ENCODE assay signal across 8 mouse cellular contexts in genomic region chr10:54074247-54074608, GRCm38 (mm10). TPM values are rescaled to one million over a fixed set of nuclear protein-coding genes. Genes with fewer than 3 reads are reported as not detected.
DNase-seq lines count a peak whose midpoint lies in the region; ATAC-seq and TF ChIP-seq lines count a peak whose summit lies in the region.

No protein-coding gene starts in this region.

- no peak for TF ChIP-seq POLR2A in bone marrow macrophage, adult 2 months (IDR thresholded peaks at IDR 0.05; ENCODE audit: borderline replicate concordance, low read depth, low read length)
- TF ChIP-seq POLR2A in spleen, adult 2 months (IDR thresholded peaks at IDR 0.05; ENCODE audit: low read depth, low read length): no peak

- DNase-seq in lung, embryonic 14.5 days: no peak
- DNase-seq in lung, postnatal 4 days: no peak
- peak; percentile 63 for DNase-seq in liver
- DNase-seq in spleen, adult 2 months (ENCODE audit: low read depth in 1 of 2, low spot score in 2 of 2): peak in 1 of 2 experiments; percentile 51
- DNase-seq in layer of hippocampus, postnatal 25 days (ENCODE audit: extremely low spot score in 1 of 2, low spot score in 1 of 2): no peak
- DNase-seq in gastrocnemius, postnatal 14 days: no peak

- TF ChIP-seq CTCF in lung, embryonic 14.5 days (IDR thresholded peaks at IDR 0.05; ENCODE audit: low read depth): no peak
- no peak for TF ChIP-seq CTCF in bone marrow macrophage, adult 2 months (IDR thresholded peaks at IDR 0.05; ENCODE audit: low read depth, low read length)
- TF ChIP-seq CTCF in spleen, adult 2 months (IDR thresholded peaks at IDR 0.05; ENCODE audit: extremely low read depth, insufficient read depth, insufficient read length, insufficient replicate concordance): no peak

- WGBS in lung, embryonic 14.5 days: 2% methylated on average over 14 of the region's 14 CpGs
- WGBS in heart, embryonic 15.5 days: 1% methylated on average over 14 of the region's 14 CpGs
- WGBS in spleen, adult 2 months: 2% methylated on average over 14 of the region's 14 CpGs

- no peaks in the 10 kb centered on the region for H3K36me3 ChIP-seq in lung, embryonic 14.5 days (ENCODE audit: insufficient read depth)
- no peaks in the 10 kb centered on the region for H3K36me3 ChIP-seq in heart, embryonic 15.5 days
- peaks cover 12% of the 10 kb centered on the region for H3K36me3 ChIP-seq in spleen, adult 2 months (ENCODE audit: control insufficient read depth, insufficient read depth, low read length)

- peak overlapping the region; percentile 67 for H3K9ac ChIP-seq in lung, embryonic 14.5 days
- H3K9ac ChIP-seq in heart, embryonic 15.5 days: peak overlapping the region; percentile 73

- H3K27ac ChIP-seq in lung, embryonic 14.5 days (ENCODE audit: low read depth): no peak overlapping the region
- no peak overlapping the region for H3K27ac ChIP-seq in bone marrow macrophage, adult 2 months (ENCODE audit: insufficient read depth, low read depth, low read length)
- 0 out of 2 replicates have a peak overlapping the region, but pooled peaks have one; percentile 21 for H3K27ac ChIP-seq in heart, embryonic 15.5 days
- peak overlapping the region; percentile 93 for H3K27ac ChIP-seq in spleen, adult 2 months (ENCODE audit: insufficient read depth, low read length)

- no peaks in the 10 kb centered on the region for H3K9me3 ChIP-seq in lung, embryonic 14.5 days (ENCODE audit: low read depth, low read length)
- no peaks in the 10 kb centered on the region for H3K9me3 ChIP-seq in heart, embryonic 15.5 days (replicated peaks)

- no peak for ATAC-seq in lung, embryonic 14.5 days (ENCODE audit: insufficient read depth)
- no peak for ATAC-seq in heart, embryonic 15.5 days (replicated peaks; ENCODE audit: insufficient number of reproducible peaks, insufficient read depth, low FRiP score, low read depth)

- 0 out of 2 replicates have a peak, but pooled peaks cover 3% of the 10 kb centered on the region for H3K4me1 ChIP-seq in lung, embryonic 14.5 days (ENCODE audit: insufficient read depth)
- peaks cover 21% of the 10 kb centered on the region for H3K4me1 ChIP-seq in bone marrow macrophage, adult 2 months (ENCODE audit: control insufficient read depth, insufficient read depth, low read length)
- H3K4me1 ChIP-seq in heart, embryonic 15.5 days (replicated peaks): peaks cover 26% of the 10 kb centered on the region
- H3K4me1 ChIP-seq in spleen, adult 2 months (ENCODE audit: control insufficient read depth, insufficient read depth, insufficient read length): peaks cover 12% of the 10 kb centered on the region

- H3K4me2 ChIP-seq in lung, embryonic 14.5 days: peak overlapping the region; percentile 97
- peak overlapping the region; percentile 90 for H3K4me2 ChIP-seq in heart, embryonic 15.5 days

- intact Hi-C loops in gastrocnemius, postnatal 14 days (cut with DNase I; ENCODE audit: low total_unique reads): no loop called here

- no peaks in the 10 kb centered on the region for H3K27me3 ChIP-seq in lung, embryonic 14.5 days (ENCODE audit: insufficient read depth, low read length)
- H3K27me3 ChIP-seq in heart, embryonic 15.5 days: no peaks in the 10 kb centered on the region
- no peaks in the 10 kb centered on the region for H3K27me3 ChIP-seq in spleen, adult 2 months (ENCODE audit: control insufficient read depth, insufficient read depth, low read length)

- peak overlapping the region; percentile 70 for H3K4me3 ChIP-seq in lung, embryonic 14.5 days (ENCODE audit: low read depth, low read length)
- H3K4me3 ChIP-seq in bone marrow macrophage, adult 2 months (ENCODE audit: insufficient read depth, low read length): peak overlapping the region; percentile 92
- peak overlapping the region; percentile 69 for H3K4me3 ChIP-seq in heart, embryonic 15.5 days
- peak overlapping the region; percentile 95 for H3K4me3 ChIP-seq in spleen, adult 2 months (ENCODE audit: extremely low read depth, insufficient read depth, insufficient read length)

RNA-seq across cellular contexts. Expression of gene Man1a, which starts 2.2 kb away (rescaled TPM):
- 4.7 and 4.8 TPM in 2 replicates for polyA plus RNA-seq in lung, embryonic 14.5 days (2014; fragmentation: Nextera tagmentation; extraction: Ambion mirVana)
- polyA plus RNA-seq in bone marrow macrophage, adult 2 months (2012; ENCODE audit: insufficient read depth, insufficient read length, missing spikeins): 119 and 127 TPM in 2 replicates
- 5.3 and 7.0 TPM in 2 replicates for polyA plus RNA-seq in heart, embryonic 15.5 days (2015; fragmentation: Nextera tagmentation; extraction: Ambion mirVana)
- polyA plus RNA-seq in spleen, adult 2 months (2012; rRNA removed): 35.7 and 54.1 TPM in 2 replicates
- 10 to 100 TPM; 66.4 to 76.6 TPM for total RNA-seq in layer of hippocampus, postnatal 25 days (2021)
- 10 to 100 TPM; 15.4 to 18.1 TPM for total RNA-seq in gastrocnemius, postnatal 14 days (2021)

Comparison
In these comparisons a context has a peak if more than half of its experiments do, and no peak if none do; other contexts are left out.
1. H3K27ac ChIP-seq: peak in heart, embryonic 15.5 days (single experiment) and spleen, adult 2 months (single experiment); none in lung, embryonic 14.5 days (single experiment) and bone marrow macrophage, adult 2 months (single experiment).
2. Peak in every context shown above with its lines, with median percentiles within 50 percentile points of each other: H3K4me3 ChIP-seq.